Mouse (Mus musculus) forebrain, embryonic 14.5 days (tissue): Measurements from ENCODE around the gene Zfp799. TPM values are rescaled to one million over a fixed set of nuclear protein-coding genes. Genes with fewer than 3 reads are reported as not detected.

ENCODE experiments used
- polyA plus RNA-seq: library from polyadenylated mRNA; unstranded; fragments of >200 nt; fragmentation: Nextera tagmentation; extraction: Ambion mirVana; gene quantifications from 2 replicates; pipeline ENCODE4 v1.2.1, GENCODE M21; 2014

Zfp799 gene
- polyA plus RNA-seq, 1 experiment from 2014 or later, result 20.7 TPM

Other genes with a start within 250 kb of the Zfp799 start
- not detected in 2 replicates for gene Cyp4f37, start 209.0 kb downstream of the Zfp799 start, polyA plus RNA-seq
- not detected in 2 replicates for gene Cyp4f40, start 171.4 kb downstream of the Zfp799 start, polyA plus RNA-seq
- 0.76 and 1.5 TPM in 2 replicates for gene Cyp4f15, start 144.6 kb downstream of the Zfp799 start, polyA plus RNA-seq
- 44.1 and 72.0 TPM in 2 replicates for gene Zfp871, start 42.0 kb downstream of the Zfp799 start, polyA plus RNA-seq
- gene Zfp811, start 20.3 kb downstream of the Zfp799 start, polyA plus RNA-seq, result 22.2 and 25.2 TPM in 2 replicates
- 8.5 and 10.9 TPM in 2 replicates for gene Zfp870, start 61.4 kb upstream of the Zfp799 start, polyA plus RNA-seq
- 0.10 TPM in 1 of 2 replicates, not detected in the other for gene Cyp4f14, start 87.1 kb upstream of the Zfp799 start, polyA plus RNA-seq
- gene Cyp4f13, start 117.1 kb upstream of the Zfp799 start, polyA plus RNA-seq, result 3.6 and 4.5 TPM in 2 replicates
- 12.1 and 12.7 TPM in 2 replicates for gene Zfp472, start 135.6 kb upstream of the Zfp799 start, polyA plus RNA-seq
- gene Zfp952, start 162.9 kb upstream of the Zfp799 start, polyA plus RNA-seq, result 17.5 and 20.0 TPM in 2 replicates
- 25.5 and 29.9 TPM in 2 replicates for gene Zfp763, start 203.1 kb upstream of the Zfp799 start, polyA plus RNA-seq
- gene 4921501E09Rik, start 237.8 kb upstream of the Zfp799 start, polyA plus RNA-seq, result not detected in 2 replicates